Mouse (Mus musculus) cortical plate, adult 2 months (tissue): Measurements from ENCODE around the gene Nsmce4a. TPM values are rescaled to one million over a fixed set of nuclear protein-coding genes. Genes with fewer than 3 reads are reported as not detected.
"Not testable (repeated sequence)": the region's sequence is repeated elsewhere in the genome, so short reads cannot be mapped to it uniquely, and the experiment has no call there.

Source experiments
- H3K27ac ChIP-seq: fragments of 200-500 bp; 2 replicates; pipeline ENCODE4 v1.5.1; 2012; ENCODE audit warnings: low read length, control low read depth, inconsistent platforms; ENCODE audit not compliant: insufficient read depth
- H3K4me1 ChIP-seq: fragments of 200-500 bp; 2 replicates; pipeline ENCODE4 v1.6.1; 2011; ENCODE audit warnings: low read length; ENCODE audit not compliant: control insufficient read depth, insufficient read depth
- H3K4me3 ChIP-seq: fragments of 200-500 bp; 2 replicates; pipeline ENCODE4 v1.5.1; 2011; ENCODE audit warnings: mild to moderate bottlenecking, low read length, control low read depth; ENCODE audit not compliant: insufficient read depth
- CTCF ChIP-seq: fragments of 200-500 bp; IDR thresholded peaks from 2 replicates; pipeline ENCODE4 v1.5.1; 2011; ENCODE audit warnings: mild to moderate bottlenecking, control low read depth, low read length; ENCODE audit not compliant: insufficient read depth; ENCODE audit errors: extremely low read depth
- POLR2A ChIP-seq: fragments of 200-500 bp; IDR thresholded peaks from 2 replicates; pipeline ENCODE4 v1.6.1; 2011; ENCODE audit warnings: mild to moderate bottlenecking, low read length, control low read depth; ENCODE audit not compliant: insufficient read depth; ENCODE audit errors: extremely low read depth
- polyA plus RNA-seq: library from polyadenylated mRNA; depleted of rRNA; stranded (reverse); fragments of >200 nt; gene quantifications from 2 replicates; pipeline ENCODE4 v1.2.3, GENCODE M21; 2012

The Nsmce4a gene
- polyA plus RNA-seq, 1 experiment = 37.1 TPM

GRCm38 (mm10) chr7:130546421-130546790 is 26.5 kb downstream of the Nsmce4a start:
- Histone ChIP-seq H3K27ac (peak overlapping the region; percentile 90), H3K4me3 (peak overlapping the region; percentile 54), H3K4me1 (no peaks in the 10 kb centered on the region)
- TF ChIP-seq CTCF (no peak), POLR2A (no peak)

- H3K4me3 ChIP-seq = peak overlapping the region; percentile 54; the same call in 1 of the 2 replicates
- TF ChIP-seq POLR2A = no peak
- no peak for TF ChIP-seq CTCF
- no peaks in the 10 kb centered on the region for H3K4me1 ChIP-seq
- no peak overlapping the region for H3K27ac ChIP-seq
Measured at GRCm38 (mm10) chr7:130545893-130546292, 27.0 kb downstream of the Nsmce4a start.

- TF ChIP-seq CTCF (no peak), POLR2A (no peak)
- Histone ChIP-seq H3K4me1 (no peaks in the 10 kb centered on the region), H3K27ac (no peak overlapping the region), H3K4me3 (no peak overlapping the region)
Measured at GRCm38 (mm10) chr7:130545401-130545800, 27.5 kb downstream of the Nsmce4a start.

- Histone ChIP-seq H3K27ac (no peak overlapping the region), H3K4me3 (no peak overlapping the region), H3K4me1 (no peaks in the 10 kb centered on the region)
- no peak for TF ChIP-seq POLR2A
Measured at GRCm38 (mm10) chr7:130543181-130543580, 29.7 kb downstream of the Nsmce4a start.

GRCm38 (mm10) chr7:130540176-130540575 is 32.7 kb downstream of the Nsmce4a start:
- Histone ChIP-seq H3K4me3 (no peak overlapping the region), H3K4me1 (no peaks in the 10 kb centered on the region), H3K27ac (no peak overlapping the region)
- no peak for TF ChIP-seq POLR2A
- no peak for TF ChIP-seq CTCF

- H3K4me3 ChIP-seq = no peak overlapping the region
- TF ChIP-seq CTCF (no peak), POLR2A (no peak)
- no peak overlapping the region for H3K27ac ChIP-seq
- H3K4me1 ChIP-seq = no peaks in the 10 kb centered on the region
Measured at GRCm38 (mm10) chr7:130537068-130537467, 35.9 kb downstream of the Nsmce4a start.

GRCm38 (mm10) chr7:130535174-130535573 is 37.7 kb downstream of the Nsmce4a start:
- no peaks in the 10 kb centered on the region for H3K4me1 ChIP-seq

GRCm38 (mm10) chr7:130533316-130534260 is 39.3 kb downstream of the Nsmce4a start:
- no peak overlapping the region for H3K27ac ChIP-seq
- TF ChIP-seq CTCF (peak; percentile 94), POLR2A (no peak)

More at GRCm38 (mm10) chr7:130535174-130535573, 37.7 kb downstream of the Nsmce4a start:
- H3K4me3 ChIP-seq = no peak overlapping the region
- TF ChIP-seq CTCF (peak; percentile 16; the same call in 1 of the 2 replicates), POLR2A (no peak)
- H3K27ac ChIP-seq = no peak overlapping the region

GRCm38 (mm10) chr7:130531138-130531537 is 41.8 kb downstream of the Nsmce4a start:
- H3K4me1 ChIP-seq, H3K27ac ChIP-seq, H3K4me3 ChIP-seq: not testable (repeated sequence)

More at GRCm38 (mm10) chr7:130533316-130534260, 39.3 kb downstream of the Nsmce4a start:
- Histone ChIP-seq H3K4me3 (no peak overlapping the region), H3K4me1 (no peaks in the 10 kb centered on the region)

- TF ChIP-seq CTCF = no peak
- TF ChIP-seq POLR2A = no peak
- no peak overlapping the region for H3K27ac ChIP-seq
- H3K4me1 ChIP-seq = no peaks in the 10 kb centered on the region
- no peak overlapping the region for H3K4me3 ChIP-seq
Measured at GRCm38 (mm10) chr7:130527306-130527705, 45.6 kb downstream of the Nsmce4a start.
